Mouse (Mus musculus) small intestine, adult 2 months (tissue): ENCODE data around the gene Gpr146.

ENCODE experiments used
- CTCF ChIP-seq: fragments of 200-500 bp; IDR thresholded peaks from 2 replicates; pipeline ENCODE4 v1.5.1; 2012; ENCODE audit warnings: low read depth, mild to moderate bottlenecking, control low read depth, inconsistent platforms, low read length, moderate library complexity, mixed read lengths; ENCODE audit not compliant: insufficient replicate concordance, insufficient read length; ENCODE audit errors: extremely low read depth
- POLR2A ChIP-seq: fragments of 200-500 bp; IDR thresholded peaks from 2 replicates; pipeline ENCODE4 v1.6.1; 2012; ENCODE audit warnings: low read depth, mild to moderate bottlenecking, control low read depth, inconsistent platforms, low read length, moderate library complexity

DNA sequence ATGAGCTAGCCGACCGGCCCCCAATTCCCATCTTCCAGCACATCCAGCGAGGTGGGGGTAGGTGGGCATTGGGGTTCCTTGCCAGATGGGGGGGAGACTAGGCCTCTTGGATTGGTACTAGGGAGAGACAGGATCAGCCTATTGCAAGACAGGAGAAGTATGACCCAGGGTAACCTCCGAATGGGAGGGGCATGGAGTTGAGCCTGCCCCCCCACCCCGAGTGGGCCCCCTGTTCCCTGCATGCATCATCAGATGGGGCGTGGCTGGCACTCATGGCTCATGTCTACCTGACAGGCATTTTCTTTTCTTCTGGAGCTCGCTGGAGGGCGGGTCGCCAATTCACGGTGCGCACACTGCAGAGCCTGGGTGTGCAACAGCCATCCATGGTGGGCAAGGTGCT, 23.6 kb upstream of the Gpr146 start:
- no peak for TF ChIP-seq POLR2A
- no peak for TF ChIP-seq CTCF
